Mouse (Mus musculus): ENCODE measurements at regions not wholly inside any gene's neighbourhood (a gene's known extent, or its start where the extent isn't known, plus 50 kb on each side); places are given as distances from the start of the nearest gene placed in this dataset.

DNA sequence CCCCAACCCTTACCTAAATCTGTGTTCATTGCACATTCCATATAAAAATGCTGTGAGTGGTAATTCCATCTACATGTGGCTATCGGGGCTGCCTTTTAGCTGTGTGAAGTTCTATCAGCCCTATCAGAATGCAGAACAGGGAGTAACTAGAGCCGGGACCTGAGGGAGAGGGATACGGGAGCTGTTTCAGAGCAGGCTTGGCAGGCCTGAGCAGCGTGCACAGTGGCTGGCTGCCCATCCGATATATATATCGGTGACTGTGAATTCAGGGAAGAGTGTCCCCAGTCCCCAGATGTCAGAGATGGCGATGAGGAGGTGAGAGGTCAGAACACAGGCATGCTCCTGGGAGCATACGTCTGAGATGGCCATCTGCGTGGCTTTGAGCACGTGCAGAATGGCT is 79.0 kb downstream of the Arl4c start:
- no peak for DNase-seq (ENCODE audit: low spot score in 2 of 2)

DNA sequence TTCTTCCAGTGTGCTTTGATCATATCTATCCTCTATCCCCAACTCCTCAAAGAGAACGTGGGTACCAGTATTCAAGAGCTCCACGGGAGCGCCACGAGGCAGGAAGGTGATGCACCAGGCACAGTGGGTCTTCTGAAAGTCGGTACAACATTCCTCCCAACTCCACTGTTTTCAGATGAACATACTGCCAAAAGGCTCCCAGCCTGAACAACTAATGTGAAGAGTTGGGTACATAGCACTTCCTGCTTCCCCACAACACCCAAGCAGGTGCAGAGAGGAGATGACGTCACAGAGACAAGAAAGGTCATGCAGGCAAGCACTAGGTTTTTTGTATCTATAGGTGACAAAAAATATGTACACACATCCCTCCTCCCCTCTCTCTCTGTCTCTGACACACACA is 79.7 kb downstream of the Arl4c start:
- DNase-seq (ENCODE audit: low spot score in 2 of 2), result no peak

DNA sequence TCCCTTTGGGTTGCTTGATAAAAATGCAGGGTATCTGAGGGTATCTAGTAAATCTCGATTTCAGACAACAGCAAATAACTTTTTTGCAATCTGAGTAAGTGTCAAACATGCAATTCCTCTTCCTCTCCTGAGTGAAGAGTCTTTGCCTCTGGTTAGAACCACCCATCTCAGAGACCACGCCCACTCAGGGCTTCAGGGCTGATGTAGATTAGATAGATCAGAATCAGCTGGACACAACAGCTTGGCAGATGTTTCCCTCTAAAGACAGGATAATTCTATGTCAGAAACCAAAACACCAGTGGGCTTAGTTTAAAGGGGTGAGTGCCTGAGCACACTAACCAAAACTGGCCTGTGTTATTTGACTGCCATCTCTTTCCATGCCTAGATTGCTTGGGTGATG is 80.8 kb downstream of the Arl4c start:
- no peak for DNase-seq (ENCODE audit: low spot score in 2 of 2)

DNA sequence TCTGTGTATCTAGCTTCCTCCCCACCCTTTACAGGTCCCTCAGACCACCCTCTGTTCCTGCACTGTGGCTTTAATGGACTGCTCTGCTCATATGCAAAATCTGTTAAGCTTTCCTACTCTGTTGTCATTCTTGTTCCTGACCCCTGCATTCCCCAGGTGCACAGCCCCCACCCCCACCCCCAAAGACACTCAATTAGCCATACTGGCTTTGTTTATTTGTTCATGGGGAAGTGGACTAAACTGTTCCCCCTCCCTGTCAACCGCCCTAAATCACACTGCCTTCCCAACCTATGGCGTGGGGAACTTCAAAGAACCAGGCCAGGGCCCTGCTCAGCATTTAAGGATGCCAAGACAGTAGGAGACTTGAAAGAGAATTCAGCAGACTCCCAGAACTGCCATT is 89.0 kb downstream of the Arl4c start:
- DNase-seq (ENCODE audit: low spot score in 2 of 2), result no peak

DNA sequence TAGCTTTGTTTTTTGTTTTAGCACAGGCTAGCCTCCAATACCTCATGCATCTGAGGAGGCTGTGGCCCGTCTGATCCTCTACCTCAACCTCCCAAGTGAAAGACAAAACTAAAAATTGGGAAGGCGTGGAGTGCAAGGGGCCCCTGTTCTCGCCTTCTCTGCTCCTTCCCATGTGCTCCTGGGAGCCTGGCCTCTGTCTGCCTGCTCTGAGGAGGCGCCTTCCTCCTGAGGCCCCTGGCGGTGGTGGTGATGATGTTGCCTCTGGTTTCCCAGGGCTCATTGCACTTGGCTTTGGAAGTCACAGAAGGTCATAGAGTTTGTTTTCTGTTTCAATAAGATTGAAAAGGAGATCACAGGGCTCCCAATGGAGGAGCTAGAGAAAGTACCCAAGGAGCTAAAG is 90.8 kb downstream of the Arl4c start:
- DNase-seq (ENCODE audit: low spot score in 2 of 2), result no peak

DNA sequence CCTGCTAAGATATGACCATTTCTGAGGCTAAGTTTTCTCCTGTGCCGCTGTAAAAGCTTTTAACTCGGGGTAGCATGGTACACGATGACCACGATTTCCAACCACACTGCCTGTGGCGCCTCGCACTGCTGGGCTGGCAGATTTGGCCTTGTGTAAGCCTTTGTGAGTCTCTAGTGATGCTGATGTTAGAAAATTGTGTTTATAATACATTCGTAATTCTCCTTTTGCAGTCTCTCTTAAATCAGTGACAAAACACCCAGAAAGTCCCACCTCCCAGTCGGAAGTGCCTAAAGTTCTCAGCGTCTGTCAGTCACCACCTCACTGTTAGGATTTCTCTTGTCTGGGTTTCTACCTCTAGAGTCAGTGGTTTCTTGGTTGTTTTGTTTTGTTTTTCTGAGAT is 91.2 kb downstream of the Arl4c start:
- no peak for DNase-seq (ENCODE audit: low spot score in 2 of 2)

DNA sequence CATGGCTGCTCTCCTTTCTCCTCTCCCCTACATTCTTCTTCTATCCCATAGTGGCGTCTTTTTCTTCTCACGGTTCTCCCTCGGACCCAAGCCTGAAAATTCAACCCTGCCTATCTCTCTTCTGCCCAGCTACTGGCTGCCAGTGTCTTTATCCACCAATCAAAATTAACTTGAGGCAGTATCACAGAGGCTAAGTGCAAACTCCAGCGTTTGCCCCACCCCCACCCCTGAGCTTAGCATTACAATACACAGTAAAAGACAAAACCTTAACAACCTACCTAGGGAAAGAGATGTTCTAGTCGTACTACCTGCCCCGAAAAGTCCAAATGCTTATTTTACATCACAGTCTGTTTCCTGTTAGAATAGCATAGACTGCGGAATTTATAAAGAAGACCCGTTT is 93.2 kb downstream of the Arl4c start:
- DNase-seq (ENCODE audit: low spot score in 2 of 2), result no peak

DNA sequence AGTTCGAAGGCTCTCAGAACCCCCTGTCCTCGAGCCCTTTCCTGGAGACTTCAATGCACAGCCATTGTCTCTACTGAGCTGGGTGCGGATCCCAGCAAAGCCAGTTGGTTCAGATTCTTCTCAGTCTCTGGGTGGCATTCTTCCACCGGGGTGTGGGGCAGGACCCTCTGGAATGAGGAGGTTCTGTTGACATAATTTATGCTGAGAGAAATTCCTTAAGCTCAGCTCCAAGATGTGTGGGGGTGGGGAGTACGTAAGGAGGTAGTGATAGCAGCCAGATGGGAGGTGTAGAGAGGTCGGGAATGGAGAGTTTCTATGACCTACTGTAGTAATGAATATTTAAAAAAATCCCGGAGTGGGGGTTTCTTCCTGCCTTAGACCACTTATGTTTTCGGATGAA is 93.8 kb downstream of the Arl4c start:
- no peak for DNase-seq (ENCODE audit: low spot score in 2 of 2)

DNA sequence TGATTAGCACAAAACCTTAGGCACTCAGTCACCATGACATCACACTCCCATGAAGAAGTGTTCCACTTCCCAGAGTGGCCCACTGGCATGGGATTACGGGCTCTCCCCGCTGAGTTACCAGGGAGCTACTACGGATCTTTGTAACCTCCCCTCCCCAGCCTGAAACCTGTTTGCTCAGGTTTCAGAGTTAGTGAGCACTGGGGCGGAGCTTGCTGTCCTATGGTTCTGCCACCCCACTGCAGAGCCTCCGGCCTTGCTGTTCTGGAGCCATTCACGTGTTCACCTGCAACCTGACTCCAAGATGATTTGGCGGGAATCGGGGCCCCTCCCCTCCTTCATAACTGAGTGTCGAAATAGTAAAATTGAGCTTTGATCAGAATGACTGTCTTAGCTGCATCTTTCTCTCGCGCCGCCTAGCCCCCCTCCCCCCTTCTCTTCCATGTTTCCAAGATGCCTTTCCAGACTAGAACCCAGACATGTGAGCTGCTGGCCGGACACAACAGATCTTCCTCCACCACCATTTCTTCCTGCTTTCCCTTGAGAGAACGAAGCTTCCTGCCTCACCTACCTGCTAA is 95.8 kb upstream of the Glrp1 start:
- DNase-seq (ENCODE audit: low spot score in 2 of 2), result peak; percentile 15 to 28

DNA sequence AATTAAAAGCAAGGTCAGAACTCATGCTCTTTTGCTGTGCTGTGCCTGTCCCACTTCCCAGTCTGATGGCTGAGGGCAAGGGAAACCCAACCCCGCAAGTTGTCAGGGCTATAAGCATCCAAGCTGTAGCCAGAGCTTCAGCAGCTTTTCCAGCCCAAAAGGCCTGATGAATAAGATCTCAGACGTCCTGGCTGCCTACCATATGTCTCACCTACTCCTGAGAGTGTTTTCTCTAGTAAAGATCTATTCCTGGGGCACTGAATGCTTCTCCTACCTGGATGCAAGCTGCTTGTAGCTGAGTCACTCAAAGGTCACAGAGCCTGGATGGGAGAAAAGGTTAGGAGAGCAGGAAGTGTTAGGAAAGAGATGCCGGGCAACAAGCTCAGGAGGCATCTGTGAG is 92.4 kb upstream of the Glrp1 start:
- DNase-seq (ENCODE audit: low spot score in 2 of 2), result no peak

DNA sequence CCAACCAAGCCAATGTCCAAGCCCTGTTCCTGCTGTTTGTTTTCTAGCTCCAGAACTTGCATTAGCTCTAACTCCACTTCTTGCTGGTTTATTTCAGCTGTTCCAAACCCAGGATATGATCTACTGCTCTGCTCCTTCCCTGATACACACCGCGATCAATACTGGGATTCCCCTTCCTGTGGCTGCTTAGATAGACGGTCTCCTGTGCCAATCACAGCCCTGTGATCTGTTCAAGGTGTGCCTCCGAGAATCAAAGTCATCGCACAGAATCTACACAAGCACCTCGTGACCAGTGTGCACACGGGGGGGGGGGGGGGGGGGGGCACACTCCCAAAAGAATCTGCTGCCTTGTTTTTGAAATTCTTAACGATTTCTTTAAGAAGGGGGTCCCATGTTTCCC is 91.9 kb upstream of the Glrp1 start:
- DNase-seq (ENCODE audit: low spot score in 2 of 2), result no peak

DNA sequence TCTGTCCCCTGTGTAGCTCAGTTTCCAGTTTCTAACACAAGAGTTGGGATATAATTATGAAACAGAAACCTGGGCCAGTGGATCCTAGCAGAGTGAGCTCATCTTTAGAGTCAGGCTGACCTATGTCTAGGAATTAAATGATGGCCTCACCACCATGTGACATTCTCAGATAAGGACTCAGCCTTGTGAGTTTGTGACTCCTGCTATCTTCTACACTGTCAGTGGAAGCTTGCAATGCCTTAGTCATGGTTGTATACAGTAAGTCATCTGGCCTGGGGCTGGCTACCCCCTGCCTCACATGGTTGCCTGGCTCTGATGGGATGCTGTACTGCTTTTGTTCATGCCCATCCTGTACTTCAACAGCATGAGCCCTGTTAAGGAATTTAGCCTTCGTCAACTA is 90.3 kb upstream of the Glrp1 start:
- DNase-seq (ENCODE audit: low spot score in 2 of 2), result no peak

DNA sequence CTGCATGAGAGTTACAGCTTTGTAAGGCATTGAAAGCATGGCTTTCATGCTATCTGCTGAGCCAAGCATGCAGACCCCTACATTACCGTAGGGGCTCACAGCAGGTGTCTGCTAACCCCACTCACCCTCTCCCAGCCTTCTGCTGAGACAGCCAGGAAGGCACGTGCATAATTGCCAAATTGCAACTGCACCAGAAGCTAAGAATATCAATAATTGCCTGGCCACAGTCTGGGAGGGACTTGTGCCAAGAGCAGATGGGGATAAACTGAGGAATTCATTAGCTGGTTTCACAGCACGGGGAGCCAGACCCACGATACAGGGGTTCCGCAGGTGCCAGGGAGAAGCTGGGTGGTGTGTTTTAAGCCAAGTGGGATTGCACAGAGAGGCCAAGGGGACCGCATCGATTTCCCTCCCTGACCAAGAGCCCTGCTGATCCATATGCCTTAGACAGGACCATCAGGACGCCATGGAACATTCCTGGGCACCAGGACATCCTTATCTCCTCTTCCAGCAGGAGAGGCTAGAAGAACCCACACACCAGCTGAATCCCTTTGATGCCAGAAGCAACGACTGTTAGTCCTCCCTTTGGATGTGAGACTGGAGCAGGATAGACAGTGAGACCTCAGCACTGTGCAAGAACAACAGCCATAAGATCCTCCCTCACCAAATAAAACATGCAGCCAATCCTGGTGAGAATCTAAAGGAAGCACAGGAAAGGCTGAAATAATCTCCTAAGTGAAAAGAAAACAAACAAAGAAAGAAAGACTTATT is 84.8 kb upstream of the Glrp1 start:
- no peak for DNase-seq (ENCODE audit: low spot score in 2 of 2)

DNA sequence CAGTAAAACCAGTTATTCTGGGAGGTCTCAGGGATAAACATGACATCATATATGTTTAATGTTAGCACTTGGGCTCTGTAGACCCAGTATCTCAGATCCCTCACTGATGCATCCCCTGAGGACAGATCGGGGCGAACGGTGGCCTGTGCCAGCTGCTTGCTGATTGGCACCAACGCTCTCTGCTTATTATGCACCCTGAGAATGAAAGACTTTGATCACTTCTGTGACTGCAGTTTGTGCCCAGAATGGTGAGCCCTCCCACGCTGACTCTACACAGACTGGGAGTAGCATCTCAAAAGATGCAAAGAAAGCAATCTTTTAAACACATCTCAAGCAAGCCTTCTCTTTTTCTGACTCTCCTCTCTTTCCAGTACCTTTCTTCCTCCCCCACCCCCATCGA is 82.2 kb upstream of the Glrp1 start:
- DNase-seq (ENCODE audit: low spot score in 2 of 2), result no peak

DNA sequence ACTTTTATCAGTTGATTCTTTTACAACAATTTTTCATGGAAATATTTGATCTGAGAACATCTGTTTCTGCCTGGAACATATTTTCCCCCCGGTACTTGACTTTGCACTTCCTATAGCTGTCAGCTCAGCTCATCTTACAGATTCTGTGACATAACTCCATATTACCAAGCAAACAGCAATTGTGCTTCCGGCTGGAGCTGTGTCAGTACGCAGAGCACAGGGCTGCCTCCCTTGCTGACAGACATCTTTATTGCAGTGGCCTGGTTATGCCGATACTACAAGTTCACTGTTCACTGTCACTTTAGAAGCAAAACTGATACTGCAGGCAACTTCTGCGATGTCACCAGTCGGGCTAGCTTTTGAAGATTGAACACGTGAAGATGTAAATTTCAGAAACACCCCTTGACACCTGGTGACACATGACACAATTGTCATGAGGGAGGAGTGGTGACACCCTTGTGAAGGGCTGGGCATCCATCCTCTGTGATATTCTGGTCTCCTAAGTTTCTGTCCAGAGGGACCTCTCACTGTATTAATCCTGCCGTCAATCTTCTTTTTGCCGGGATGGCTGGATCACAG is 81.0 kb upstream of the Glrp1 start:
- no peak for DNase-seq (ENCODE audit: low spot score in 2 of 2)

DNA sequence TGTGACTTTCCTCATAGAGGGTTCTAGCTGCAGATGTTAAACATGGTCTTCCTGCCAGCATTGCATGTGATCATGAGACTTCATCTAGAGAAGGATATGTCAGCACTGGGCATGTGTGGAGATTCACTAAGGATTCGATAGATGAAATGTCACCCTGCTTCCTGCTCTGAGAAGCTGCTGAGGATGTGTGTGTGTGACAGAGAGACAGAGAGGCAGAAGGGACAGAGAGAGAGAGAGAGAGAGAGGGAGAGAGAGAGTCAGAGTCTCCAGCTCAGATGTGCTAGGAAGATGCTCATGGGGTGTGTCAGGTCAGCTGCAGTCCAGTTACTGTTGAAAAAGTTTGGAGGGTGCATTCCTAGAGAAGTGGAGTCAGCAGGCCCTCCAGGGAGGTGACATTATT is 78.9 kb upstream of the Glrp1 start:
- DNase-seq (ENCODE audit: low spot score in 2 of 2), result no peak

DNA sequence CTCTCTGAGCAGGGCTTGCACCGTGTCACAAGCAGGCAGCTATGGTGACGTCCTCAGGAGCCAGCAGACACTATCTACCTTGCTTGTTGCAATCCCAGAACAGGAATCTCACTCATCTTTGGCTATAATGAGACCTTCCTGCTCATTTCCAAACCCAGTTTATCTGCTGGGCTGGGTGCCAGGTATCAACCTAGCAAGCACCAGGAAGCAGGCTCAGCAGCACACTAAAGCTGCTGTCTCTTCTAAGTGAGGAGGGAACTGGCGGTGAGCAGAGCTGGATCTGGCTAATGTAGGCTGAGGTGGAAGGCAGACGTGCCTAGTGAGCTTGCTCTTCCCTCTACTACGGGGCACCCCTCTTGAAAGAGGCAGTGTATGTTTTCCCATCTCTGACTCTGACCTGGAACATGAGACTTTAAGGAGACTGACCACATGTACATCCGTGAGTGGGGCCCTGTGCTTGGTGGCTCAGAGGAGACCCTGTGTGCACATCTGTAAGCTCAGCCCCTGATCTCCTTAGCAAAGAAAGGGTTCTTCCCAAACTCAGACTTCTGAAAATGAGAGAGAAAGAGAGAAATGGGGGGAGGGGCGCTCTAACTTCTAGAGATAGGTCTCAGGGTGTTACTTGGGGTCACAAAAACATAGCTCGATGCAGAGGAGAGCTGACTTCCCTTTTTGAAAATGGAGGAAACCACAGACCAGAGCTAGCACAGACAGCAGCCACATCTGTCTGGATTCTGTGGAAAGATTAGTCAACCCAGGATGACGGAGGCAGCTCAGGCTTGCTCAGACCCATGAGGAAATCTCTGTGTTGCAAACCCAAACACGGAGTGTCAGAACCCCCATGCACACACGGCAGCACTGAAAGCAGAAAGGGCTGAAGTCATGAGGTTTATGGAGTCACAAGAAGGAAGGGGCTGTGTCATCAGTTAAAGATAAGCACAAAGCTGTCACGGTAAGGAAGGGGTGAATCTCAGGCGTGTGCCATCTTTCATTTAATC is 77.3 kb upstream of the Glrp1 start:
- DNase-seq (ENCODE audit: low spot score in 2 of 2), result no peak

DNA sequence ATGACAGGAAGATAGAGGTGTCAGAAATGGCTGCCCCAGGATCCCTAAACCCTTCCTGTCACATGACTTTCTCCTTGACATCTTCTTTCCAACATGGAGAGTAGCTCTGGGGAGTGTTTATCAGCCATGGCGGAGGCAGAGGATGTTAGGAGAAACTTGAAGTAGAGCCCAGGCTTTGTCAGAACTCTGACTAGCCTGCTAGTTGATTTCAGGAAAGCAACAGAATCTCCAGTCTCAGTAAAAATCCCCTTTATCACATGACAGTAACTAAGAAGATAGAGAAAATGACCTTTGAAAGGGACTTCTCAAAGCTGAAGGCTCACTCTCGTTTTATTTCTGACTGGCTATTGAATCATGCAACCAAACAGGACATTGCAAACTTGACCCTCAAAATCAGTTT is 76.3 kb upstream of the Glrp1 start:
- no peak for DNase-seq (ENCODE audit: low spot score in 2 of 2)

DNA sequence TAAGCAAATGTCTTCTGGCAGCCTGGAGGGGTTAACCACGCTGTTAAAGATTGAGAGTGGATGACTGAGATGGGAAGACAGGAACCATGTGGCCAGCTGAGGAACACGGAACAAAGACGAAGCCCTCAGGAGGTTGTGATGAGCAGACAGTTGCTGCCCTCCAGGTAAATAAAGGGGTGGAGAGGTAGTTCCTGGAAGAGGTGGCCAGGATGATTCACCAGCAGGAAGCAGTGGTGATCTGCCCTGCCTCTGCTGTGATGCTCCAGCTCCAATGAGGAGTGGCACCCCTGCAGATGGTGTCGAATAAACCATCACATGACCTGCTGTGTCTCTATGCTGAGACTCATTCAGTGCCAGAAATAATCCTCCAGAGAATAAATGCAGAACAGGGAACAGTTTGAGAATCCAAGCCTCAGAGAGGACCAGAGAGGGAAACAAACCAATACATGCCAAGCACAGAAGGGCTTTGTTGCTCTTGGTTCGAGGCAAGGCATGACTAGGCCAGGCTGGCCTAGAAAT is 74.7 kb upstream of the Glrp1 start:
- no peak for DNase-seq (ENCODE audit: low spot score in 2 of 2)

DNA sequence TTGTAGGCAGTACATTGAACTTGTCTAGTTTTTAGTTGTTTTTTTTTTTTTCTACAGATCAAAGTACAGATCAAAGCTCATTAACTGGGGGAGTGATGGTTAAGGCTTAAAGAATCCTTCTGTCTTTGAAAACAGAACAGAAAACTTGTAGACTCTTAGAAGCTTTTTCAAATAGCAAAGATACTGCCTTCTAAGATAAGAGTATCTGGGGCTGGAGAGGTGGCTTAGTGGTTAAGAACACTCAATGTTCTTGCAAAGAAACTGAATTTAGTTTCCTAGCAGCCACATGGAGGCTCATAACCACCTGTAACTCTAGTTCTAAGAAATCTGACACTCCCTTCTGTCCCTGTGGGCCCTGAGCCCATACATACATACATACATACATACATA is 68.4 kb upstream of the Glrp1 start:
- no peak for DNase-seq (ENCODE audit: low spot score in 2 of 2)

DNA sequence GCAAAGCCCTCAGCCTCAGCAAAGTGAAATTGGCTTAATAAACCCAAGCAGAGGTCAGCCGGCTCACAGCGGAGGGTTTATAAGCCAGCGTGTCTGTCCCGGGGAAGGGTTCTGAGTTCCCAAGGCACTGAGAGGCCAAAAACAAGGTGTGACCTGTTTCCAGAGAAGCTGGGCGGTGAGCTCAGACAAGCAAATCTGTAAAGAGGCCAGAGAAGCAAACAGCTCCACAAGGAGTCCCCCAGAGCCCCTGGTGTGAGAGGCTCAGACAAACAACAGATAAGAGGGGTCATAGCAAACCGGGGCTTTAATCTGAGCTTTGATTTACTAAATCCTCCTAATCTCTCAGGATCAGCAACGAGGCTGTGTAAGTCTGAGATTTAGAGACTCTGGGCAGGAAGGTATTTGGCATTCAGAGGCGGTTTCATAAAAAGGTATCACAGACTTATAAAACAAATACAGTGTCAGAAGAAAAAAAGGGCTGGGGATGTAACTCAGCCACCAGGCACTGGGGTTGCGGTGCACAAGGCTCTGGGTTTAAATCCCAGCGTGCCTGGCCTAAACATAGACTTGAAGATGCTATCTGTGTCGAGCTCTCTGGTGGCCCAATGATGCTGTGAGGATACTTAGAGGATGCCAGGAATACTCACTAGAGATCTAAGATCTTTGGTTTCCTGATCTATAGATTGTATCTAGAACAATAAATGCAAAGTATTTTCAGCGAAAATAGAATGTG is 67.8 kb upstream of the Glrp1 start:
- DNase-seq (ENCODE audit: low spot score in 2 of 2), result no peak

Data from urinary bladder, adult 18-20 months (tissue).